Mouse (Mus musculus) embryo, embryonic 11.5 days (tissue): Measurements from ENCODE around the gene Pik3c2b.
"Not testable (repeated sequence)": the region's sequence is repeated elsewhere in the genome, so short reads cannot be mapped to it uniquely, and the experiment has no call there.

Source experiments
- DNase-seq: peaks from one replicate; pipeline ENCODE4 v3.0.0-alpha.2; 2012; ENCODE audit warnings: low read depth, low spot score

Gene Pik3c2b

DNA sequence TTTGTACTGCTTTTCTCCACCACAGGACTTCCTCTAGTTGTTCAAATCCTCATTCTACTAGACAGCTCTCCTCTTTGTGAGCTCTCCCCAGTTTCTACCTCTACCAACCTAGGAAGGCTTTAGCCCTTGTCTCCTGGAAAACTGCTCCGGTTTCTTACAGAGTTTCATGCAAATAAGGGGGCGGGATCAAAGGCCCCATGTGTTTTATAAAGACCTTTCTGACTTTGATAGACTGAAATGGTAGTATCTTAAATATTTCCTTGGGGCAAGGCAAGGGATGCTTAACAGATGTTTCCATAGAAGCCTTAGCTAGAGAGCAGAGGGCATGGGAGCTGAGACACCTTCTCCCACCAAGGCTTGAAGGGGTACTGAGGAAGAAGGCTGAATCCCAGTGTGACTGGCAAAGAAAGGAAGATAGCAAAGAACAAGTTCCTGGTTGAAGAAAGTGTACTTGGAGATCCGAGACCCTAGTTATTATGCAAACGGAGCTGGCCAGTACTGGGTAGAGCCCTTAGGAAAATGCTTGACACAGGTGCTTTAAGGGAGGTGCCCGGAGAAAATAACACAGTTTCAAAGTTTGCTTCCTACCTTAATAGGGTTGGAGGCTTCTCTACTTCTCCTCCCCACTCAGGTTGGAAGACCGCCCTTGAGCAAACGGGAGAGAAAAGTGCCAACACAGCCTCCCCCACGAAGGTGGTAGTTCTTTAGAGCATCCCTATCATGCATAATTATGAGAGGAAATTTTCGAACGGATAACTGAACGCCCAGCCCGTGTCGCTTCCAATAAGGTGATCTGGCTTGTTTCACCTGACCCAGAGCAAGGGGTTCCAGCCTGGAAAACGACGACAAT lies at the start of gene Pik3c2b:
Pik3c2b (plus strand) TSS at position 657 of the 850 bp plus-strand sequence.
- no peak for DNase-seq

DNA sequence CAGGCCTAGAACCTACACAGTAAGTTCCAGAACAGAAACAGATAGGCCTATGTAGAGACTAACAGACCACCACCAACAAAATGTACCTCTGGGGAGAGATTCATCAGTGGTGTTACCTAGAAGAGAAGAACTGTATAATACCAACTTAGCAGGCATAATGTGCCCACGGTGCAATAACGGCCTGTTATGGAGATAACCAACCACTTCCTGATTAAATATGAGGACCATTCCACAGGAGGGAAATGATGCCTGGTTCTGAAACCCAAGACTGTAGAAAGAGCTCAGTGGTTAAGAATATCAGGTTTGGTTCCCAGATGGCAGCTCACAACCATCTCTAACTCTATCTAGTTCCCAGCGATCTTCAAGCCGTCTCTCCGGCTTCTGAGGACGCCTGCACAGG lies 45.1 kb upstream of the Pik3c2b start:
- DNase-seq = no peak

DNA sequence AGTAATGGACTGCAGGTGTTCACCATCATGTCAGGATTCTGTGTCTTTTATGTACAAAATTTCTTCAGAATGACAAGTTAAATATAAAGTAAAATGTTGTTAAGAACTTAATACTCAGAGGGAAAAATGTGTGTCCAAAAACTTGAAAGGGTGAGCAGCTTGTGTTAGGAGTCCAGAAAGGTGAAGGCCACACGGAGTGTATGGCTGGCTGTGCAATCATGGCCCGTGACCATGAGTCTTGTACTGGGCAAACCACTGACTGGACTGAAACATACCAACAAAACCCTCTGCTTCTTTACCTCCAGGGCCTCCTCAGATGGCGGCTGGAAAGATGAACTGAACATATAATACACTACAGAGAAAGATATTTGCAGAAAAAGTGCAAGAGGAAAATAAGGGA lies 38.9 kb upstream of the Pik3c2b start:
- no peak for DNase-seq

DNA sequence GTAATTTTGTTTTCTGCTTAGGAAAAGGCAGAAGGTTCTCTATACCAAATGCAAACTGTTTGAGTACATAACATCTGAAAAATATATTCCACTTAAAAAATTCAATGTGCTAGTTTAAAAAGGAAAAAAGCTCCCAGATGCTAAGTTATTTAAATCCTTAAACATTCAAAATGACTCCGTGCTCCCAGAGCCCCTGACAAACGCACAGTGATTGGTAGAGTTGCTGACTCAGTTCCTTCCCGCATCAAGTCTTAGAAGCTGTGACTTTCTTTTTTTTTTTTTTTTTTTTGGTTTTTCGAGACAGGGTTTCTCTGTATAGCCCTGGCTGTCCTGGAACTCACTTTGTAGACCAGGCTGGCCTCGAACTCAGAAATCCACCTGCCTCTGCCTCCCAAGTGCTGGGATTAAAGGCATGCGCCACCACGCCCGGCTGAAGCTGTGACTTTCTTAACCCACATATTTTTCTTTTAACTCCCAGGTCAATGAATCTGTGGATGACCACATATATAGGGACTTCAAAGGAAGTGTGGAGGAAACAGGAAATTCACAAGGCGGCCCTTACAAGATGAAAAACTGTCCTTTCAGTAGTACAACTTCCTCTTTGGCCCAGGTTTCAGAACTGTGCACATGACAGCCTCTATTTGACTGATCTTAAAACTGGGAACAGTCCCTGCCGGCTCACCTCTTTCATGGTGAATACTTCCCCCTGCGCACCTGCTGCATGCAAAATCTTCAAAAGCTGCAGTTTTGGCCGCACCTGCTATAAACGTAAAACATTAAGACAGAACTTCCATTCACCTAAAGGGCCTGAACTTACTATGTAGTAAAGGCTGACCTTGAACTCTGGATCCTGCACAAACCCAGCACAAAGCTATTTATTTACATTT lies 33.3 kb upstream of the Pik3c2b start:
- DNase-seq = no peak

DNA sequence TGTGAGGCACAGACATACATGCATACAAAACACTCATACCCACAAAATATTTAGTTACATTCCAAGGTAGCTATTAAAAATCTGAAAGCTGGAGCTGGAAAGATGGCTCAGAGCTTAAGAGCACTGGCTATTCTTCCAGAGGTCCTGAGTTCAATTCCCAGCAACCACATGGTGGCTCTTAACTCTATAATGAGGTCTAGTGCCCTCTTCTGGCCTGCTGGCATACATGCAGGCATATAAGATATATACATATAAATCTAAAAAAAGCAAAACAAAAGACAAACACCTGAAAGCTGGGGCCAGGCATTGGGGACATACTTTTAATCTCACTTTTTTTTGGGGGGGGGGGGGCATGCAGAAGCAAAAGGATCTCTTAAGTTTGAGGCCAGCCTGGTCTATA lies 32.1 kb upstream of the Pik3c2b start:
- DNase-seq = no peak

DNA sequence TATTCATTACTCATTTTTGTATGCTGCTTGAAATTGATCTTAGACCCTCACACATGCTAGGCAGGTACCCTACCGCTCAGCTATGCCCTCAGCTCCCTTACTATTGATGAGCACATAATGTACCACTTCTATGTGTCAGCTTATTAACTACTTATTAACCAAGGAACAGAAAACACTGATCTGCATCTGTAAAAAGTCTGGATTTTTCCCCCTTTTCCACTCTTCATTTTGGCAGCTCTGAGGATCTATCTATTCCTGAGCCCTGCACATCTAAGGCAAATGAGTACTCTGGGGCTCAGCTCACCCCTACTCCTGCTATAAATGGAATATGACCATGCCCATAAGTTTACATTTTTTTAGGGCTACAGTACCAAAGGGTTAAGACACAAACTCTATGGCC lies 31.3 kb upstream of the Pik3c2b start:
- DNase-seq = no peak

DNA sequence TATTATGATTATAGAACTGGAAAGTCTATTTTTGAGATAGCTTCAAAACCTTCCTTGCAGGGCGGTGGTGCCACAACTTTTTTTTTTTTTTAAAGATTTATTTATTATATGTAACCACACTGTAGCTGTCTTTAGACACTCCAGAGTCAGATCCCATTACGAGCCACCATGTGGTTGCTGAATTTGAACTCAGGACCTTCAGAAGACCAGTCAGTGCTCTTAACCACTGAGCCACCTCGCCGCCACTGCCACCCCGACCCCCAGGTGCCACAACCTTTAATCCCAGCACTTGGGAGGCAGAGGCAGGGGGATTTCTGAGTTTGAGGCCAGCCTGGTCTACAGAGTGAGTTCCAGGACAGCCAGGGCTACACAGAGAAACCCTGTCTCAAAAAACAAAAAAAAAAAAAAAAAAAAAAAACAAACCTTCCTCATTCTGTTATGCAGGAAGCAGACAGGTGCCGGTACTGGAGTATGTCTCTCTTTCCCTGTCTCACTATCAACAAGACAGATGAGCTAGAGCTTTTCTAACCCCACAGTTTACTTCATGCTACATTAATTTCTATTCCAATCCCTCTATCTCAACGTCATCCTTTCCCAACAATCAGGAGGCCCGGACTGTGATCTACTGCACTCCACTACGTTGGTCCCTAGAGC lies 28.6 kb upstream of the Pik3c2b start:
- DNase-seq = no peak

DNA sequence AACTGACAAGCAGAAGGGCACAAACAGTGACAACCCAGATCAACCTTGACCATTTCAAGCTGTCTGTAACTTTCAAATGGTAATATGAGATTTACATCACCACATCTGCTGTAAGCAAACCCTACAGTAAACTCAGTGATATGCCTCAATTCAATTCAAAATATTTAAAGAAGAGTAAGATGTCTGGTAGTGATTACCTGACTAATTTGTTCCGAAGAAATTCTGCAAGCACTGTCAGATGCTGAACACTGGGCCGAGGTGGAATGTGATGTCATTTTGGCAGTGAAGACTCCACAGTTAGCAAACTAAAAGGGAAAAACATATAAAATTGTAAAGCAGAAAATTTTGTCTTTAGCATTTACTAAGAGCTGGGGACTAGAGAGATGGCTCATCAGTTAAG lies 26.9 kb upstream of the Pik3c2b start:
- DNase-seq = no peak

DNA sequence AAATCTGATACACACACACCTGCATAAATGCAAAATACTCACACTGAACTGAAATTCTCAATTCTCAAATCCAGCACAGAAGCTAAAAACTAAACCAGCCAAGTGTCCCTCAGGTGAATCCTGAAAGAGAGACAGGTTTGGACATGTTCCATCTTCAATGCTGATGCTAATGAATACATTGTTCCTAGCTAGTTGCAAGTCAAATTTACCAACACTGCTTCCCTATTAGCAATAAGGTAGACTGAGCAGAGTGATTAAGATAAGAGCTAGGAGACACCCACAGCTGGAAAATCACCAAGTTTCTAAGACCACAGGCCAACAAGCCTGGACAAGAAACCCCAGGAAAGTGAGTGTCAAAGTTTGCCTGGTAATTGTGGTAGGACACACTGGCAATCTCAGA lies 26.2 kb upstream of the Pik3c2b start:
- DNase-seq = no peak

DNA sequence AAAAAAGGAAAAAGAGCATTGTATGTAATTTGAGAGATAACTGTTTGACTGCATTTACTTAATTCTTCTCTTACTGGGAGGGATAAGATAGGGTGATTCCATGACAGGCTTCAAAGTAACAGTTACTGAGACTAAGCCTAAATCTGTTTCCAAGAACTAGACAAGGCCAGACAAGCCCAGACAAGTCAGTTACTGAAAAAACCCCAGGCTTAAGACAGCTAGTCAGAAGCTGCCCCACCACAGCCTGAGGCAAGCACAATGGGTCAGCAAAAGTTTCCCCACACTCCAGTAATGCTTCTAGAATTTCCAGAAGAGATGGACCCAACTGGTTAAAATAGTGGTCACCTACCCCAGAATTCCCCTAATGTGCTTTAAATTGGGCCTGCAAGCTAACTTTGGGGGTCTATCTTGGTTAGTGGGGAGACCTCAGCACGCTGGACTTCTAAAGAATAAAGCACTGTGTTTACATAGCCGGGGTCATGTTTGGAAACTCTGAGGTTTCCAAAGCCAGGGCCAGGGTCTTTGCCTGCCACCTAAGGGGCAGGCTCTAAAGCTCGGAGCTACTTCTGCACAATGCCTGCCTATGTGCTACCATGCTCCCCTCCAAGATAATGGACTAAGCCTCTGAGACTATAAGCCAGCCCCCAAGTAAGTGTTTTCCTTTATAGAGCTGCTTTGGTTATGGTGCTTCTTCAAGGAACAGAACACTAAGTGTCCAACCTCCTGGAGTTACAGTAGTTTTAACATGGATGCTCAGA lies 25.2 kb upstream of the Pik3c2b start:
- DNase-seq = no peak

DNA sequence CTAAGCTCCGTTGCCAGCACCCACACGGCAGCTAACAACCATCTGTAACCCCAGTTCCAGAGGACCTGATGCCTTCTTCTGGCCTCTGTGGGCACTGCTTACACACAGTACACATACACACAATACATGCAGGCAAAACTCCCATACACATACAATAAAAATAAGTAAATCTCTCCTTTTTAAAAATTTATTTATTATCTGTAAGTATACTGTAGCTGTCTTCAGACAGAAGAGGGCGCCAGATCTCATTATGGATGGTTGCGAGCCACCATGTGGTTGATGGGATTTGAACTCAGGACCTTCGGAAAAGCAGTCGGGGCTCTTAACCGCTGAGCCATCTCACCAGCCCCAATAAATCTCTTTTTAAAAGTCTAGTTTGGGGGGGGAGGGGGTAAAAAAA lies 24.1 kb upstream of the Pik3c2b start:
- DNase-seq = no peak

DNA sequence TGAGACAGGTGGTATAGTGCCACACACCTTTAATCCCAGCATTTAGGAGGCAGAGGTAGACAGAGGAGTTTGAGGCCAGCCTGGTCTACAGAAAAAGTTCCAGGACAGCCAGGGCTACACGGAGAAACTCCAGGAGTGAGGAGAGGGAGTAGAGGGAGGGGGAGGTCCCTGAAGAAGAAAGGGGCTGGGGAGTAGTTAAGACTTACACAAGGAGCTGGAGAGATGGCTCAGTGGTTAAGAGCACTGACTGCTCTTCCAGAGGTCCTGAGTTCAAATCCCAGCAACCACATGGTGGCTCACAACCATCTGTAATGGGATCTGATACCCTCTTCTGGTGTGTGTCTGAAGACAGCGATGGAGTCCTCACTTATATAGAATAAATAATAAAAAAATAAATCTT lies 23.5 kb upstream of the Pik3c2b start:
- DNase-seq = not testable (repeated sequence)

DNA sequence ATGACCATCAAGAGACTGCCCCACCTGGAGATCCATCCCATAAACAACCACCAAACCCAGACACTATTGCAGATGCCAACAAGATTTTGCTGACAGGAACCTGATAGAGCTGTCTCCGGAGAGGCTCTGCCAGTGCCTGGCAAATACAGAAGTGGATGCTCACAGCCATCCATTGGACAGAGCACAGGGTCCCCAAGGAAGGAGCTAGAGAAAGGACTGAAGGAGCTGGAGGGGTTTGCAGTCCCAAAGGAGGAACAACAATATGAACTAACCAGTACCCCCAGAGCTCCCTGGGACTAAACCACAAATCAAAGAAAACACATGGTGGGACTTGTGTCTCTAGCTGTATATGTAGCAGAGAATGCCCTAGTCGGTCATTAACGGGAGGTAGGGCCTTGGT lies 21.7 kb upstream of the Pik3c2b start:
- DNase-seq = not testable (repeated sequence)

DNA sequence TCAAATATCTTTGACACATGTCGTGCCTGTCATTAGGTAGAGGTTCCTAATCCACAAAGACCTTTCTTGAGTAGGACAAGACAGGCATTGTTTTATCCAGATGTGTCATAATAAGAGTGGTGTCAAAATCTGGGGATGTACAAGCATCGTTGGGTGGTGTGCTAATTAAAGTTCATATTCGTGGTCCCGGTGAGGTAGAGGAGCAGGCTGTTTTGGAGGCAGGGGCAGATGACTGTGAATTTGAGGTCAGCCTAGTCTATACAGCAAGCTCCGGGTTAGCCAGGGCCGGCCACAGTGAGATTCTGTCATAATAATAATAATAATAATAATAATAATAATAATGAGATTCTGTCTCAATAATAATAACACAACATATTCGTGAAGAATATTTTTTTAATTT lies 21.0 kb upstream of the Pik3c2b start:
- DNase-seq = no peak

DNA sequence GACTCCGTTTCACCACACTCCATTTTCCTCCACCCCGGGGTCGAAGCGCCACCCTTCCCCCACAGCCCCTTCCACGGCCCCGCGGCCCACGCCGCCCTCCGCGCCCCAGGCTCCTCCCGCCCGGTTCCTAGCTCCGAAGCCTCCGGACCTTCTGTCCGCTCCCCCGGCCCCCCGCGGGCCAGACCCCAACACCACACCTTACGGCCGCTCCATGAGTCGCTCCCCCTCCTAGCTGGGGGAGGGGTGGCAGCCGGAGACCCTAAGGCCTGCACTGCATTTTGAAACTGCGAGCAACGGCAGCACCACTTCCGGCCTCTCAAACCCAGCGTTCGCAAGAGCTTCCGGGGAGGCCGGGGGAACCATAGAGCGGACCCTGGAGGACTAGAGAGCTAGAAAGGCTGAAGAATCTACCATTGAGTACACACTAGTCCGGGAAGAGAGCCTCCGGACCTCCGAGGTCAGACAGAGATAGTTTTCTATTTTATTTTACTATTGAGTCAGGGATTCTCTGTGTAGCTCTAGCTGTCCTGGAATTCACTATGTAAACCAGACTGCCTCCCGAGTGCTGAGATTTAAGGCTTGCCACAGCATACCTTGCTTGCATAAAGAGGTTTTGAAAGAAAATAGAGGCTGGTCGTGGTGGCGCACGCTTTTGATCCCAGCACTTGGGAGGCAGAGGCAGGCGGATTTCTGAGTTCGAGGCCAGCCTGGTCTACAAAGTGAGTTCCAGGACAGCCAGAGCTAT lies 20.2 kb upstream of the Pik3c2b start:
- DNase-seq = peak; percentile 90

DNA sequence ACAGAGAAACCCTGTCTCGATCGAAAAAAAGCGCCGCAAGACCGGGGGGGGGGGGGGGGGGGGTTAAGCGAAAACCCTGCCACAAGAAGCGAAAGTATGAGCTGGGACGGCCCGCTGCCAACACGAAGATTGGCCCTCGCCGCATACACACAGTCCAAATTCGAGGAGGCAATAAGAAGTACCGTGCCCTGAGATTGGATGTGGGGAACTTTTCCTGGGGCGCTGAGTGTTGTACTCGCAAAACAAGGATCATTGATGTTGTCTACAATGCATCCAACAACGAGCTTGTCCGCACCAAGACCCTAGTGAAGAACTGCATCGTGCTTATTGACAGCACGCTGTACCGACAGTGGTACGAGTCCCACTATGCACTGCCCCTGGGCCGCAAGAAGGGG lies 19.7 kb upstream of the Pik3c2b start:
- not testable (repeated sequence) for DNase-seq

DNA sequence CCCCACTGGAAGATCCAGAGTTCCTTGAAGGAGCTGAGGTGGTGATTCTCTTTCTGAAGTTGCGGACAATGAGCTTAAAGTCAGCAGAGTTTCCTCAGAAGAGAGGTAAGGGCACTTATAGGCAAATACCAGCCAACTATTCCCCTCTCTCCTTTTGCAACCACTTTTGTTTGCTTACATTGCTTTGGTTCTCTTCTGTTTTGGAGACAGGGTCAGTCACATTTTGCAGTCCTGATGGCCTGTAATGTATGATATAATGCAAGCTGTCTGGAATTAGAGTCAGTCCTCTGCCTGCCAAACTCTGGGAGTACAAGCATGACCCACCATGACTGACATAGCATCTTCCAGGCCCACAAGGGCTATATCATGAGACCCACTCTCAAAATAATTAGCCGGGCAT lies 18.3 kb upstream of the Pik3c2b start:
- DNase-seq = no peak

DNA sequence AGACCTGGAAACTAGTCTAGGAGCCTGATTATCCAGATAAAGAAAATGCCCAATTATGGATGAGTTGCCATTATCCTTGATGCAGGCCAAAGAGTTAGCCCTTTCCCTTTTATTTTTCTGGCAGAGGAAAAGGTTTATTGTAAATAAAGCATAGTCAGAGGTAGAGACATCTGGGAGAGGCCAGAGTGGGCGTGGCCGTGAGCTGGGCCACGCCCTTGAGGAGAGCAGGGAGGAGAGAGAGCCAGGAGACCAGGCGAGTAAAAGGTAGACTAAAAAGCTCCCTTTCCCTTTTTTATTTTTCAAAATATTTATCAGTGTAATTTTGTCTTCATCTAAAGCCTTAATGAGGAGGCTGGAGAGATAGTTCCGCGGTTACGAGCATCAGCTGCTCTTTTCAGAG lies 17.5 kb upstream of the Pik3c2b start:
- no peak for DNase-seq

DNA sequence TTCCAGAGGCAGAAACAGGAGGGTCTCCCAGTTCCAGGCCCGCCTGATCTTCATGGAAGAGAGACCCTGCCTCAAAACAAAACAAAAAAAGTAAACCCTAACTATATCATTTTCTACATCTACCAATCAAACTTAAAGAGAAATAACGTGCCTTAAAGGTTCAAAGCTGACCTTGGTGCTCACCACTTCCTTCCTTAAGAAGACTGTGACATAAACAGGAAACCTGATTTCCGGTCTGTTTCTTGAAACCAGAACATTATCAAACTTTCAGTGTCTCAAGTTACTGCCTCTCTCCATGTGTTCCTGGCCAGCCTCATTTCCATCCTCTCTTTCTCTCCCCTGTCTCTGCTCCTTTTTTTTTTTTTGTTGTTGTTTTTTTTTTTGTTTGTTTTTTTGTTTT lies 15.7 kb upstream of the Pik3c2b start:
- no peak for DNase-seq

DNA sequence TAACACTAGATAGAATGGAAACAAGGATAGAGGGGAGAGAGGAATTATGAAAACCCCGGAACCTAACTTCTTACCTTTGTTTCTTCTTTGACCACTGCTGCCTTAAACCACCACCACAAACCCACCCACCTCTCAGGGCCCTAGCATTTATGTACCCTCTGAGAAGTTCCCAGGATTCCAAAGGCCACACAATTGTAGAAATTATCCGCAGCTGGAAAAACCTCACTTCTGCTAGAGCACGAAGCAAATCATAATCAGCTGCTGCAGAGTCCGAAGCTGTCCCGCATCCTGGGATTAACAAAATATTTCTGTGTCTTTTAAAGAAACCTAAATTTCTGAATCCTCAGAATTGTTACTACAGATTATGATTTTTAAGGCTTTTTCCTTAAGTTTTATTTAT lies 15.0 kb upstream of the Pik3c2b start, which contains the start of gene Mdm4:
Mdm4 (minus strand) TSS at position 101 of the 400 bp plus-strand sequence.
- no peak for DNase-seq

DNA sequence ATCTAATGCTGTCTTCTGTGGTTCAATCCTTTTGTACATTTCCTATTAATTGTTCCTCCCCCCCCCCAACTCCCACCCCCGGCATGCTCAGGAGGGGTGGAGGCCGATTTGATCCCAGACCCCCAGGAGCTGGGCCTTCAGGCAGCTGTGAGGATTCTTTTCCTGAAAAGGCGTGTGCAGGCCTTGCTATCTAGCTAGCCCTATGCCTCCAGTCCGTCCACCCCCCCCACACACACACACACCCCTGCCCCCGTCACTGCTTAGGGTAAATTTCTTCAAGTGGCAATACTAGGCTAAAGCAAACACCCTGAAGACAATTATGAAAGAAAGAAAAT lies 12.5 kb upstream of the Pik3c2b start:
- DNase-seq = no peak
